Comparison of ENCODE assay signal across 24 mouse cellular contexts in genomic region chr2:164106287-164107035, GRCm38 (mm10). TPM values are rescaled to one million over a fixed set of nuclear protein-coding genes. Genes with fewer than 3 reads are reported as not detected.
DNase-seq lines count a peak whose midpoint lies in the region; ATAC-seq and TF ChIP-seq lines count a peak whose summit lies in the region.
"Had no signal": no experiment of that assay in that cellular context is flagged by ENCODE, and none has a peak within 500 bp of the region (broad histone marks: within the 10 kb centered on the region; RNA-seq: fewer than 3 reads in every experiment).

No protein-coding gene starts in this region.

- no peak for DNase-seq in embryonic facial prominence, embryonic 10.5 days (ENCODE audit: low spot score)
- DNase-seq in layer of hippocampus, adult 2 months (ENCODE audit: low spot score in 2 of 2) = peak in 1 of 2 experiments; percentile 53
- no peak for DNase-seq in layer of hippocampus, postnatal 25 days (ENCODE audit: extremely low spot score in 1 of 2, low spot score in 1 of 2)
- peak; percentile 62 for DNase-seq in Muller cell, postnatal 12 days (ENCODE audit: inconsistent ontology term)
- no peak for DNase-seq in liver, postnatal 0 days
- DNase-seq in urinary bladder, postnatal 4 days (ENCODE audit: low spot score in 2 of 2) = no peak
- DNase-seq: adrenal gland, adult 8-10 months; cerebellum, adult 9-11 months; gastrocnemius, postnatal 25 days; heart, postnatal 10 days; kidney, adult 8-10 months; kidney, postnatal 14 days; lung, postnatal 14 days; retina, postnatal 1 day; right cerebral cortex, postnatal 4 days had no signal

- no peak for ATAC-seq in embryonic facial prominence, embryonic 12.5 days (ENCODE audit: insufficient number of reproducible peaks, insufficient read depth, low FRiP score, low TSS enrichment)
- ATAC-seq in limb, embryonic 12.5 days (ENCODE audit: insufficient number of reproducible peaks, insufficient read depth, low FRiP score, low TSS enrichment, low read depth) = no peak
- ATAC-seq in liver, postnatal 0 days = no peak
- ATAC-seq: forebrain, embryonic 14.5 days; midbrain, embryonic 16.5 days; Patski had no signal

- 80% methylated on average over 14 of the region's 14 CpGs for WGBS in embryonic facial prominence, embryonic 12.5 days
- 90% methylated on average over 14 of the region's 14 CpGs for WGBS in embryonic facial prominence, embryonic 10.5 days
- WGBS in limb, embryonic 12.5 days = 88% methylated on average over 14 of the region's 14 CpGs
- 89% methylated on average over 14 of the region's 14 CpGs for WGBS in liver, postnatal 0 days (ENCODE audit: insufficient replicate concordance)

- no peak for TF ChIP-seq EP300 in liver, postnatal 0 days (IDR thresholded peaks at IDR 0.05; ENCODE audit: low read depth)

- H3K9ac ChIP-seq in embryonic facial prominence, embryonic 12.5 days = no peak overlapping the region
- H3K9ac ChIP-seq in limb, embryonic 12.5 days (replicated peaks) = no peak overlapping the region
- H3K9ac ChIP-seq in liver, postnatal 0 days (replicated peaks) = no peak overlapping the region
- H3K9ac ChIP-seq: hindbrain, embryonic 12.5 days; liver, embryonic 14.5 days had no signal

- TF ChIP-seq CTCF in layer of hippocampus, adult 2 months (conservative IDR thresholded peaks at IDR 0.05) = no peak
- TF ChIP-seq CTCF in liver, postnatal 0 days (IDR thresholded peaks at IDR 0.05; ENCODE audit: low read depth) = no peak

- H3K4me3 ChIP-seq in embryonic facial prominence, embryonic 12.5 days = no peak overlapping the region
- no peak overlapping the region for H3K4me3 ChIP-seq in embryonic facial prominence, embryonic 10.5 days
- H3K4me3 ChIP-seq in layer of hippocampus, adult 2 months = no peak overlapping the region
- no peak overlapping the region for H3K4me3 ChIP-seq in limb, embryonic 12.5 days (replicated peaks)
- no peak overlapping the region for H3K4me3 ChIP-seq in liver, postnatal 0 days (ENCODE audit: low read depth, low read length)
- H3K4me3 ChIP-seq: hindbrain, embryonic 12.5 days; megakaryocyte, embryonic 14.5 days had no signal

- 0 out of 2 replicates have a peak overlapping the region, but pooled peaks have one; percentile 25 for H3K27ac ChIP-seq in embryonic facial prominence, embryonic 12.5 days
- no peak overlapping the region for H3K27ac ChIP-seq in embryonic facial prominence, embryonic 10.5 days (replicated peaks)
- H3K27ac ChIP-seq in layer of hippocampus, adult 2 months = peak overlapping the region; percentile 24; the same call in 1 of the 2 replicates
- peak overlapping the region; percentile 59 for H3K27ac ChIP-seq in limb, embryonic 12.5 days
- no peak overlapping the region for H3K27ac ChIP-seq in liver, postnatal 0 days (ENCODE audit: low read depth)
- H3K27ac ChIP-seq: hindbrain, embryonic 12.5 days; liver, embryonic 14.5 days; stomach, postnatal 0 days had no signal

- 0 out of 2 replicates have a peak, but pooled peaks cover 6% of the 10 kb centered on the region for H3K4me1 ChIP-seq in embryonic facial prominence, embryonic 12.5 days
- 0 out of 2 replicates have a peak, but pooled peaks cover 2% of the 10 kb centered on the region for H3K4me1 ChIP-seq in embryonic facial prominence, embryonic 10.5 days
- H3K4me1 ChIP-seq in limb, embryonic 12.5 days (replicated peaks) = peaks cover 22% of the 10 kb centered on the region
- H3K4me1 ChIP-seq in liver, postnatal 0 days (ENCODE audit: insufficient read depth) = no peaks in the 10 kb centered on the region
- H3K4me1 ChIP-seq: hindbrain, embryonic 12.5 days had no signal

- peaks cover 20% of the 10 kb centered on the region for H3K36me3 ChIP-seq in embryonic facial prominence, embryonic 12.5 days
- peaks cover 74% of the 10 kb centered on the region for H3K36me3 ChIP-seq in embryonic facial prominence, embryonic 10.5 days (replicated peaks)
- H3K36me3 ChIP-seq in limb, embryonic 12.5 days = peaks cover 38% of the 10 kb centered on the region; the same call in 1 of the 2 replicates
- peaks cover 44% of the 10 kb centered on the region for H3K36me3 ChIP-seq in liver, postnatal 0 days (replicated peaks; ENCODE audit: insufficient read depth, low read length)

- H3K27me3 ChIP-seq in embryonic facial prominence, embryonic 12.5 days = no peaks in the 10 kb centered on the region
- no peaks in the 10 kb centered on the region for H3K27me3 ChIP-seq in embryonic facial prominence, embryonic 10.5 days (replicated peaks; ENCODE audit: low read depth, poor library complexity, severe bottlenecking)
- no peaks in the 10 kb centered on the region for H3K27me3 ChIP-seq in limb, embryonic 12.5 days
- H3K27me3 ChIP-seq in liver, postnatal 0 days (ENCODE audit: insufficient read depth, low read length) = no peaks in the 10 kb centered on the region
- H3K27me3 ChIP-seq: hindbrain, embryonic 12.5 days; megakaryocyte, embryonic 14.5 days; Patski had no signal

- no peak overlapping the region for H3K4me2 ChIP-seq in embryonic facial prominence, embryonic 12.5 days (replicated peaks)
- no peak overlapping the region for H3K4me2 ChIP-seq in limb, embryonic 12.5 days
- H3K4me2 ChIP-seq in liver, postnatal 0 days (ENCODE audit: low read depth, low read length) = no peak overlapping the region
- H3K4me2 ChIP-seq: hindbrain, embryonic 12.5 days had no signal

- H3K9me3 ChIP-seq in embryonic facial prominence, embryonic 12.5 days = no peaks in the 10 kb centered on the region
- no peaks in the 10 kb centered on the region for H3K9me3 ChIP-seq in embryonic facial prominence, embryonic 10.5 days
- H3K9me3 ChIP-seq in limb, embryonic 12.5 days = no peaks in the 10 kb centered on the region
- no peaks in the 10 kb centered on the region for H3K9me3 ChIP-seq in liver, postnatal 0 days (ENCODE audit: low read length)
- H3K9me3 ChIP-seq: hindbrain, embryonic 12.5 days; megakaryocyte, embryonic 14.5 days had no signal

RNA-seq across cellular contexts. Expression of gene Tomm34, which starts 35.5 kb away (rescaled TPM):
- 58.9 and 63.3 TPM in 2 replicates for polyA plus RNA-seq in embryonic facial prominence, embryonic 12.5 days (2016; fragmentation: Nextera tagmentation; extraction: Ambion mirVana)
- polyA plus RNA-seq in embryonic facial prominence, embryonic 10.5 days (2016; fragmentation: Nextera tagmentation; extraction: Ambion mirVana) = 68.1 and 71.9 TPM in 2 replicates
- total RNA-seq in layer of hippocampus, adult 2 months (2021) = 100 to 1,000 TPM; 107 to 108 TPM
- 10 to 100 TPM; 86.8 to 95.2 TPM for total RNA-seq in layer of hippocampus, postnatal 25 days (2021)
- 53.6 and 53.7 TPM in 2 replicates for polyA plus RNA-seq in limb, embryonic 12.5 days (2016; fragmentation: Nextera tagmentation; extraction: Ambion mirVana)
- 11.6 and 13.3 TPM in 2 replicates for polyA plus RNA-seq in liver, postnatal 0 days (2015; fragmentation: Nextera tagmentation; extraction: Ambion mirVana)

RNA-seq across cellular contexts. Expression of gene Stk4, which starts 36.3 kb away (rescaled TPM):
- polyA plus RNA-seq in embryonic facial prominence, embryonic 12.5 days (2016; fragmentation: Nextera tagmentation; extraction: Ambion mirVana) = 24.2 and 25.4 TPM in 2 replicates
- polyA plus RNA-seq in embryonic facial prominence, embryonic 10.5 days (2016; fragmentation: Nextera tagmentation; extraction: Ambion mirVana) = 33.1 and 34.8 TPM in 2 replicates
- 10 to 100 TPM; 46.9 to 50.4 TPM for total RNA-seq in layer of hippocampus, adult 2 months (2021)
- 10 to 100 TPM; 47.8 to 48.6 TPM for total RNA-seq in layer of hippocampus, postnatal 25 days (2021)
- 28.2 and 29.6 TPM in 2 replicates for polyA plus RNA-seq in limb, embryonic 12.5 days (2016; fragmentation: Nextera tagmentation; extraction: Ambion mirVana)
- 9.8 and 10.8 TPM in 2 replicates for polyA plus RNA-seq in liver, postnatal 0 days (2015; fragmentation: Nextera tagmentation; extraction: Ambion mirVana)

Comparison
In these comparisons a context has a peak if more than half of its experiments do, and no peak if none do; other contexts are left out.
1. H3K27ac ChIP-seq: peak in embryonic facial prominence, embryonic 12.5 days (single experiment), layer of hippocampus, adult 2 months (single experiment) and limb, embryonic 12.5 days (single experiment); none in embryonic facial prominence, embryonic 10.5 days (single experiment) and liver, postnatal 0 days (single experiment).